Mouse (Mus musculus): Measurements from ENCODE around the gene Palmd. TPM values are rescaled to one million over a fixed set of nuclear protein-coding genes. Genes with fewer than 3 reads are reported as not detected.

The Palmd gene
- total RNA-seq, 1 experiment from 2014 or later: not detected

DNA sequence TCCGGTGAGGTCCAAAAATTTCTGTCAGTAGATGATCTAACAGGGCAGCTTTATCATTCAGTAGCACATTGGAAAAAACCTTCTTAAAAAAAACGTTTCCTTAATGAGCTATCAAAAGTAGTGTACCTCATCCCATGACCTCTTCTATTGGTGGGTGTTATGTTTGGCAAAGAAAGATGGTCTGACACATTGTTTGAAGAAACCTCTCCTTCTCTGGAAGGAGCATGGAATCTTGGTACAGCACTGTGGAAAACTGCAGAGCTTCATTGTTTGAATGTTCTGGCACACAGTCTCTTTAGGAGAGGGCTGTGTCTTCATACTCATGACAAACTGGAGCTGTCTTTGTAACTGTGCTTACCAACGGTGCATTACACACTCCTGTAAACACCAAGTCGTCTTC lies 5.6 kb downstream of the Palmd start:
- ATAC-seq (ENCODE audit: extremely low read depth, insufficient number of reproducible peaks, low FRiP score, poor library complexity, severe bottlenecking): no peak

DNA sequence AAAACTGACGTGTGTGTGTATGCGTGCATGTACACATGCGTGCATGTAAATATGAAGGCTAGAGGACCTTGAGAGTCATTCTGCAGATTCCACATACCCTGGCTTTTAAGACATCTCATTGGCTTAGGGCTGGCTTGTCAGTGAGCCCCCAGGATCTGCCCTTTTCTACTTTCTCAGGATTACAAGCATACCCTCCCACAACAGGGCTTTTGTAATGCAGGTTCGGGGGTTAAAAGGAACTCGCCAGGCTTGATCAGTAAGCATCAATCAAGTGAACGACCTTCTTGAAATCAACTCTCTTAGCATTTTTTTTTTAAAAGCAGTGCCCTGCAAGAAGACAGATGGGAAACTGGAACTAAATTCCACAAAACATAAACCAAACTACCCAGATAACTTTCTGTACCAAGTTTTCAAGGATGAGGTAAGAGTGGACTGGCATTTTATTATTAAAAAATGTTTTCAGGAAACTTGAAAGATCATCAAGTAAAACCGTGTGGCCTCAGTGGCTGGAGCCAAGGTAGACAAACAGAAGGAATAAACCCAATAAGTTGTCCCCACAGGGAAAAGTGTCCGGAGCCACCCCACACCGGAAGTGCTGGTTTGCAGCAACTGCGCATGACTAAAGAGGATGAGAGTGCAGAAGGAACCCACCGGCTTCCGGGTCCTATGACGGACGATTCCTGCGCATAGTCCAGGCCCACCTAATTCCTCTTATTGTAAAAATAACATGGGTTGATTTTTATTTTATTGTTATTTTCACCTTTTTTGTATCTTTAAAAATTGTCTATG lies 7.2 kb downstream of the Palmd start:
- no peak for ATAC-seq (ENCODE audit: extremely low read depth, insufficient number of reproducible peaks, low FRiP score, poor library complexity, severe bottlenecking)

DNA sequence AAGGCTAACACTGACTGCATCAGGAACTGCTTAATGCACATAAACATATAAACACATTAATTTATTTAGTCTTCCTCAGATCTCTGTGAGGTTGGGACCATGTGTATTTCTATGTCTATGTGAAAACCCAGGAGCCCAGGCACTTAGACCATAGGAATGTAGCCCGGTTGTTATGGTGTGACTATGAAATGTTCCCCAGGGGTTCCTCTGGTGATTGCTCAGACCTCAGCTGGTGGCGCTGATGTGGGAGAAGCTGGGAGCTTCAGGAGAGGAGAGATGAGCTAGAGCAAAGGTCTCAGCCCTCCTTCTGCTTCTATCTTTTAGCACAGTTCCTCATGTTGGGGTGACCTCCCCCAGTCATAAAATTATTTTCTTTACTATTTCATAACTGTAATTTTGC lies 8.4 kb downstream of the Palmd start:
- ATAC-seq (ENCODE audit: extremely low read depth, insufficient number of reproducible peaks, low FRiP score, poor library complexity, severe bottlenecking): no peak

DNA sequence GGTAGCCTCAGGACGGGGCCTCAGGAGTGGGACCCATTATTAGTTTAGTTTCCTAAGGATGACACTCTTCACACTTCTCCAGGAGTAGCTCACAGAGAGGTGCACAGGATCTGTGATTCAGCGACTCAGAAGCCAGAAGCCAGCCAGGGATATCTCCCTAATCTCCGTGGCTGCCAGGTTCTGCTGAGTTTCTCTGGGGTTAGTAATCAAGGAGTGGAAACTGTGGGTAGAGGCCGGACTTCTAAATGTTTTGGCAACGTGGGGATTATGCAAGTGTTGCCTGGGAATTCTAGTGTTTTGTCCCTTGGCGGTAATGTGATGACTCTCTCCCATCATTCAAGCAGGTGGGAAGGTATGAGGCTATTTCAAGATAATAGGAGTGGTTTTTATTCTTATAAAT lies 13.7 kb downstream of the Palmd start:
- no peak for ATAC-seq (ENCODE audit: extremely low read depth, insufficient number of reproducible peaks, low FRiP score, poor library complexity, severe bottlenecking)

DNA sequence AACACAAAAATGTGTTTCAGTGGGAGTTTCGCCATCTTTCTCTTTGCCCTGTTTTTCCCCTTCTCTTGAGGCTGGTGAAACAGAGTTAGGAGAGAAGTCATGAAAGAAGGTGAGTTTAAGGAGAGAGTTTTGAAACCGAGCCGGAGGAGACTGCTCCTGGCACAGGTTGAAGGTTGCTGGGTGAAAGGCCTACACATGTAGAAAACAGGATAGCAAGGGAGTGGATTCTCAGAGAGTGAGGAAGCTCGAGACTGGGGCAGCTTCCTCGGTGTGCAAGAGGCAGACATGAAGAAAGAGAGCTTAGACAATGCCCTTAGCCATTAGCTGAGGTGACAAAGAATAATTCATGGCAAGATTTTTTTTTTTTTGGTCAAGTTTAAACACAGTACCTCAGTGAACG lies 15.4 kb downstream of the Palmd start:
- ATAC-seq (ENCODE audit: extremely low read depth, insufficient number of reproducible peaks, low FRiP score, poor library complexity, severe bottlenecking): no peak

DNA sequence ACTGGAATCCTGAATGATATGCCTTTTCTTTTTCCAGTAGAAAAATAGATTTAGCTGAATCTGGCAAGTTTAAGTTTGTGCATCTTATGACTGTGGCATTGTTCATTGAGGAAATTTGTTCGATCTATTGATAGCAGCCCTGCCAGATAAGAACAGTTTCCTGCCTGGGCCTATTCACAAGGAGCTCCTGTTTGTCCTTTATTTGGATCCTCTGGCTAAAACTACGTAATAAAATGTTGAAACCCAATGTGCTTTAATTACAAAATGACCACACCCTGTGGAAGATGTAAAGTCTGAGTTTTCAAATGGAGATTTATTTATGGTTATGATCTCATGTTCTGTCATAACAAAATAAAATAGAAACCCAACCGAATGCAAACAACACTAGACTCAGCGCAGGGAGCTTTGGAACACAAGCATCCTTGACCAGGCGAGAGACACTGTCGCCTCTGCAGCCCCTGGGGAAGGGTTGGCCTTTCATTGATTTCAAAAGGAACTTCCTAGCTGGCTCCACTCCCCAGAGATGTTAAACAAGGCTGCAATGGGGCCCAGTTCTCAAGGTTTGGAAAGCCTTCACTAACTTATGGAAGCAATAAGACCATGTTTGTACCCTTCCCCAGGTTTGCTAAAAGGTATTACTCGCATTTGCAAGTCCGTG lies 16.4 kb downstream of the Palmd start:
- ATAC-seq (ENCODE audit: extremely low read depth, insufficient number of reproducible peaks, low FRiP score, poor library complexity, severe bottlenecking): no peak

DNA sequence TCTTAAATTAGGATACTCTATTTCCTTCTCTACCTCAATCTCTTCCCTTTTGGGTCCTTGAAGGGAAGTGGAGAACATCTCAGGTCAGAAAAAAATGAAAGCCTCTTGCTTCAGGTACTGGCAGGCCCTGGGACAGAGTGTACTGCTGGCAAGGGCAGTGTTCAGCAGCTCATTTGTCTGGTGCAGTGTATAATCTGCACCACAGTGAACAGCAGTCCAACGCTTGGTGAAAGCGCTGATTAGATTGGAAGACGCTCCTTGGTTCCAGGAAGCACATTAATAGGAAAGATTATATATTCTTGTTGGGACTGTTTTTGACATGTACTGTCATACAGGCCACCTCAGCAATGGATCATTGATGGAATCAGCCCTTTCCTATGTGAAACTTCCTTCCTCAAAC lies 17.3 kb downstream of the Palmd start:
- no peak for ATAC-seq (ENCODE audit: extremely low read depth, insufficient number of reproducible peaks, low FRiP score, poor library complexity, severe bottlenecking)

DNA sequence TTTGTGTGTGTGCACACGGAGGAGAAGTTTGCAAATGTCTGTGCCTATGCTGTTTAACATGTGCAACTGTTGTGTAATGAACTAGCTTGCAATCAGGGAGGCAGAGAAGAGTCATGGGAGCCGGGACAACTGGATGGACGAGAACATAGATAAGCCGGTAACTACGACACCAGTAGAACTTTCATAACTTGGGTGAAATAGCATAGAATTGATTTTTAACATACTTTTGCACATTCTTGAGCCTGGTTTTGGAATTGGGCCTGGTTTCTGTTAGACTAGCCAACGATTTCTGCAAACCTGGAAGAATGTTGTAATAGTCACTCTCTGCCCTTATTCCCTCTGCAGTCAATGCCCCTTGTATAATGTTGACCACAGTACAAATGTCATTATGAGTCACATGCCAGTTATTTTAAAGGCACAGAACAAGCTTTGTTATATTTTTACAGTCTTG lies 18.1 kb downstream of the Palmd start:
- ATAC-seq (ENCODE audit: extremely low read depth, insufficient number of reproducible peaks, low FRiP score, poor library complexity, severe bottlenecking): no peak

DNA sequence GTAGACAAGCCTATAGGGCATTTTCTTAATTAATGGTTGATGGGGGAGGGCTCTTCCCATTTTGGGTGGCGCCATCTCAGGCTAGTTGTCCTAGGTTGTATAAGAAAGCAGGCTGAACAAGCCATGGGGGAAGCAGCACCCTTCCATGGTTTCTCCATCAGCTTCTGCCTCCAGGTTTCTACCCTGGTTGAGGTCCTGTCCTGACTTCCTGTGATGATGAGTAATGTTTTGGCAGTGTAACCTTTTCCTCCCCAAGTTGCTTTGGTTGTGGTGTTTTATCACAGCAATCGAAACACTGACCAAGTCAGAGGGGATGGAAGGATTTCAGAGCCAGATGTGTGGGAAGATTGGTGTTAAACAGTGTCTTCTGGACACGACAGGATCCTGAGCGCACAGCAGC lies 22.3 kb downstream of the Palmd start:
- no peak for ATAC-seq (ENCODE audit: extremely low read depth, insufficient number of reproducible peaks, low FRiP score, poor library complexity, severe bottlenecking)

DNA sequence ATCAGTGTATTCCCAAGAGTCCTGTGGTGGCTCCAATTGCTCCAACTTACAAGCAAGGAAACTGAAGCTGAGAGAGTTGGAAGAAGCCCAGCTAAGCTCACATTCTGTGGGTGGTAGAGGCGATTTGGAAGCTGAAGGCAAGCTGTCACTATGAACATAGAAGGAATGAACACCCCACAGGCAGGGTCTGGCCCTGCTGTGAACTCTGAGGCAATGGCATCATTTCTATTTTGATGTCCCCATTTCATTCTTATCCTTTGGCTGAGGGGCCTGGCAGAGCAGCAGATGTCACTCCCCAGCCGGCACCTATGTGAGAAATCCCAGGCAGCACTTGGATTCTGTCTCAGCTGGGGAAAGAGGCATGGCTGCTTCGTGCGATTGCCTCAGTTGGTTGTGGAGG lies 25.4 kb downstream of the Palmd start:
- no peak for ATAC-seq (ENCODE audit: extremely low read depth, insufficient number of reproducible peaks, low FRiP score, poor library complexity, severe bottlenecking)

DNA sequence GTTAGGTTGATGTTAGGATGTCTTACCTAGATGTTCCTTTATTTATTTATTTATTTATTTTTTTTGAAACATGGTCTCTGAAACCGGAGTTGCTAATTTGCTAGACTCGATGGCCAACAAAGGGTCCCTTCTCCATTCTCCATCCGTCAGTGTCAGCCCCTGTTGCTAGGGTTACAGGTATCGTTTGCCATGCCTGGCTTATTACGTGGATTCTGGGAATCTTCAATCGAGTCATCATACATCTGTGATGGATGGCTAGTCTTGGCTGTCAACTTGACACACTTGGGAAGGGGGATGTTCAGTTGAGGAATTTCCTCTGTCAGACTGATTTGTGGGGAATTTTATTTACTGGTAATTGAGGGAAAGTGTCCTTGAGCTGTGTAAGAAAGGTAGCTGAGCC lies 26.0 kb downstream of the Palmd start:
- no peak for ATAC-seq (ENCODE audit: extremely low read depth, insufficient number of reproducible peaks, low FRiP score, poor library complexity, severe bottlenecking)

DNA sequence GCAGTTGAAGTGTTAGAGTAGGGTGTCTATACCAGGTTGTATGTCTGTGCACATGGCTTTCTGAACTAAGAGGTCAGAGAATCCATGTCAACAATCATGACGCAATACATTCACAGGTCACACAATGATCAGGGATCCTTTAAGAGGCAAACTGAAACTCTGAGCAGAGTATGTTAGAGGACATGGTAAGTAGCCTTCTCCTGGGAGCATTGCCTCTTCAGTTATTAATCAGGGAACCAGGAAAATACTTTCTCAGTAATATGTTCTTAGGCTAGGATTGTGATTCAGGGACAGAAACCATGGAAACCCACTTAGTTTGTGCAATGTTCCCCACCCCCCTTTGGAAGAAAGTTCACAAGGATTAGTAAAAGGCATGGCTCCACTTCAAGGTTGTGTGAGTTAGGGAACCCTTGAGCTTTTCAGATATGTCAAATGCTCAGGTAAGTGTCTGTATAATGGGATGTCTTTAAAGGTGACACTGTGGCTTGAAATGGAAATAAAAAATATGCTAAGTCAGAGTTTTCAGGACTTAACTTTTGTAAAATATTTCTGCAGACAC lies 27.1 kb downstream of the Palmd start:
- no peak for ATAC-seq (ENCODE audit: extremely low read depth, insufficient number of reproducible peaks, low FRiP score, poor library complexity, severe bottlenecking)

DNA sequence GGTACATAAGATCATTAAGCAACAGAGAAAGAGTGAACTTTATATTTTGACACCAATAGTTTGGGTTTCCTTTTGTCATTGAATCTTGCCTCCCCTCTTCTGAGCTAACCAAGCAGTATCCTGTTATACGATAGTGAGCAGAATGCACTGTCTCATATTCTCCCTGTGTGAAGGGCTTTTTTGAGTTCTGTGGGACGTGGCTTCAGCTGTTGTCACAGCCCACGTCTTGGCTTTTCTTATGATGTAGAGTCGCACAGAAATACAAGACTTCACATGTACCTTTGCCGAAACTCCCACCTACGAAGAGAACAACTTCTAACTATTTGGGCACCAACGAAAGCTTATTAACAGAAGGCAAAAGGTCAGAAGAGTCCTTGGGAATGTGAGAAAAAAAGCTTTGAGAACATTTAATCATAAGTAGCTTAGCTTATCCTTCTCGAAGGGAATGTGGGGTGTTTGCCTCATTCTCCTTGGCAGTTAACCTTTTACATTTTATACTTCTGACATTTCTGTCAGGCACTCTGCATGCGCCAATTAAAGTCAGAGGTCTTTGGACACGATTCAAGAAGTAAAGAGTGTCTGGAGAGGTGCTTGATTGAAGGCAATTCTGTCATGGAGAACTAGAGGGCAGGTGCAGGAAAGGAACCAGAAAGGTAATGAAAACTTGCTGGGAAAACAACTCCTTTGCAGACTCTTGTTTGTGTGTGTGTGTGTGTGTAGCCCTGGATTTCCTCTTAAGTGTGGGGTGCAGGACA lies 27.8 kb downstream of the Palmd start:
- no peak for ATAC-seq (ENCODE audit: extremely low read depth, insufficient number of reproducible peaks, low FRiP score, poor library complexity, severe bottlenecking)

DNA sequence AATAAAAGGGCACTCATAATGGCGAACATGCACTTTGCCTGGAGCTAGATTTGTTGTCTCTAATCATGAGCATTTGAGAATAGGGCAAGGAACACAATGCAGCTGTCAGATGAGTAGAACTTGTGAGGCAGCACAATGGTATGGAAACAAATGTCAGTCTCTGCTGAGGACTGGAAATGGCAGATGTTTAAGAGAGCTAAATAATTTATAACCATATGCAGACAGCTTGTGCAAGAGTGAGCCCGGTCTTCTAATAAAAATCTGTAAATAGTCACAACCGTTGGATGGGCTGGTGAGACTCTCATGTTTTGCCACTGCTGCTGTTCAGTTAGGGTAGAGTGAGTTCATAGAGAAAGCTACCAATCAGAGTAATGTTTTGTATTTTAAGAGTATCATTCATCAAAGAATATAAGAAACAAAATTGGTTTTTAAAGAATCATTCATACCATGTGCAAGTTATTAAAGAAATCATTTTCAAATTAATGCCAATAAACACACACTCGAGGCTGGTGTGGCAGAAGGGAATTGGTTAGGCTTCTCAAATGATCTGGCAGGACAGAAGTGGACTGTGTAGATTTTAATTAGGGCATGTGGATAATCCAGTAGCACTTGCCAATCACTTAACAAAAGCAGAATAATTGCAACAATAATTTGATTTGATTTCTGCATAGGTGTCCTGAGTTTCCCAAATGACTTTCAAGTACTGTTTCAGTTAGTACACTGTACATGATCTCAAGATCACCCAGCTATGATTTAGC lies 31.7 kb downstream of the Palmd start:
- no peak for ATAC-seq (ENCODE audit: extremely low read depth, insufficient number of reproducible peaks, low FRiP score, poor library complexity, severe bottlenecking)

DNA sequence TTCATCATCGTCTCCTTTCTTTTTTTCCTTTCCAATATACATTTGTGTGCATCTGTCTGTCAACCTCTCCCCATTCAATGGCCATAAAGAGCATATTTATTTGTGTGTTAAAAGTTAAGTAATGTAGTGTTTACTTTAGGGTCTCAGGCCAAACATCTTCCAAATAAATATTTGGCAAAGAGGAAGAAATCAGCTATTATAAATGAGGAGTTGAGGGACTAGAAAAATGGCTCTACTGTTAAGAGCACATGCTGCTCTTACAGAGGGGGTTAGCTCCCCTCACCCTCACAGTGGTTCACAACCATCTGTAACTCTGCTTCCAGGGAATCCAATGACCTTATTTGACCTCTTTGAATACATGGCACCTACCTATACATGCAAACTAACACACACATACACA lies 35.6 kb downstream of the Palmd start:
- no peak for ATAC-seq (ENCODE audit: extremely low read depth, insufficient number of reproducible peaks, low FRiP score, poor library complexity, severe bottlenecking)

DNA sequence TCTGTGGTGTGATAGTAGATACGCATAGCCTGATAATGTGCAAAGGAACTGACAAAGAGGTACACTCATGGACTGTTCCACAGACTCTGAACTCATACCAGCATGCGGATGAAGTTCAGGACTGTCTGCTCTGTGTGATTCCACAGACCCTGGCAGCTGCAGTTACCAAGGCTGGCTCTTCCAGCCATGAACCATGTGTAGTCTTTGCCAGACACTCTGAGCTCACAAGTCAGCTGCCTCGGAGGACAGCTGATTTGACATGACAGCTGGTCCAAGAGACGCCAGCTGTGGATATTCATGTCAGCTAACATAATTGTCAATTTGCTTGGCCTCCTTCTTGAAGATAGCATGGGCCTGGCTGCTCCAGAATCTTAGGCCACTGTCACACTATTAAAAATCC lies 39.8 kb downstream of the Palmd start:
- ATAC-seq (ENCODE audit: extremely low read depth, insufficient number of reproducible peaks, low FRiP score, poor library complexity, severe bottlenecking): no peak

DNA sequence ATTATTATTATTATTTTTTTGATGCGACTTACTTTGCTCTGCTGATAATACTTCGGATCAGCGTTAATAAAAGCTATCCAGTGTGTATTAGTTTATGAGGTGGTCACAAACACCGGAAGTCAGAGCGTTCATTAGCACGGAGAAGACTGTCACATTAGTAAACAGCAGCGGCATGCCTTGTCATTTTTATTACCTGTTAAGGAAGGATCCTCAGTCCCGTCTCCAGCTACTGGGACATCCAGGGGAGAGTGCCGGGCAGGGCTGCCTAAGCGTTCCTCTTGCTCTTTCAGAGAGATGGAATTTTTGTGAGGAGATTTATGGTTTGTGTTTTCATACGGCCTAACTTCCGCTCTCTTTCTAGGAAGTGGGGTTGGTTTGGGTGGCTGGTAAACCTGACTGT lies 45.7 kb downstream of the Palmd start:
- no peak for ATAC-seq (ENCODE audit: extremely low read depth, insufficient number of reproducible peaks, low FRiP score, poor library complexity, severe bottlenecking)

DNA sequence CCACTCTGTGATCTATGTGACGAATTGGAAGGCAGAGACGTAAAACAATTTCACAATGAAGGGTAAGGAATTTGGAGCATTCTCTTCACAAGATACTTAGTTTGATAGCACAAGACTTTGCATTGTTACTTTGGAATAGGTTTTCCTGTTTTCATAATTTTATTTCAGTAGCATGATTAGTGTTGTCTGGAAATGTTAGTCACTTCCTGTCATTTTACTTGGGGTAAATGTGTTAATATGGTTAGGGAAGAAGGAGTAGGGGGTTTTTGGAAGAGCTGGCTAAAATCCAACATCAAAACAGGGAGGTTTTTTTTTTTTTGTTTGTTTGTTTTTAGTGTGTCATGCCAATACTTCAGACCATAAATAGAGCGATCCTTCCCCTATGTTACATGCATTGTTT lies 47.3 kb downstream of the Palmd start:
- ATAC-seq (ENCODE audit: extremely low read depth, insufficient number of reproducible peaks, low FRiP score, poor library complexity, severe bottlenecking): no peak

DNA sequence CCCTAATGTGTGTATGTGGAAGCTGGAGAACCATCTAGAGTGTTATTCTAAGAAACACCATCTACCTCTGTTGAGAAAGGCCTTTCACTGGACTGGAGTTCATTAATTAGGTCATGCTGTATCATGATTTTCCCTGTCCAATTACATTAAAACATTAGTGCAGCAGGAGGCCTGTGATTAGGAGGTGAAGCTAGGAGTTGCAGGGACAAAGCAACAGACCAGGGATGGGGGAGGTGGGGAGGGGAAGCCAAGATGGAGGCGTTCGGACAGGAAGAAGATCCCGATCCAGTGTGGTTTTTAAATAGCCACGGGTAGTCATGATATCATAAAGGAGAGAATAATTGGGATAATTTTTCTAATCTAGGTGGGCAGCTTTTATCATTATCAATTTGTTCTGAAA lies 51.8 kb downstream of the Palmd start:
- no peak for ATAC-seq (ENCODE audit: extremely low read depth, insufficient number of reproducible peaks, low FRiP score, poor library complexity, severe bottlenecking)

Measured in neutrophil, adult 5-6 weeks (primary cell).